Mouse (Mus musculus) hindbrain, embryonic 13.5 days (tissue): ENCODE data around the gene Cdk18. TPM values are rescaled to one million over a fixed set of nuclear protein-coding genes. Genes with fewer than 3 reads are reported as not detected.

ENCODE experiments used
- ATAC-seq: fragments of 200-750 bp; cut with Nextera tagmentation; 2 replicates; pipeline ENCODE4 v1.8.0; 2017; ENCODE audit warnings: moderate TSS enrichment; ENCODE audit not compliant: low FRiP score
- H3K27ac ChIP-seq: fragments of 300-500 bp; sonication (generic); 2 replicates; pipeline ENCODE4 v1.5.1; 2015; ENCODE audit warnings: inconsistent platforms, mild to moderate bottlenecking, moderate library complexity
- H3K27me3 ChIP-seq: fragments of 300-500 bp; sonication (generic); 2 replicates; pipeline ENCODE4 v1.6.1; 2015; ENCODE audit warnings: mild to moderate bottlenecking, inconsistent platforms
- H3K36me3 ChIP-seq: fragments of 300-500 bp; sonication (generic); 2 replicates; pipeline ENCODE4 v1.6.1; 2015; ENCODE audit warnings: mild to moderate bottlenecking, inconsistent platforms
- H3K4me1 ChIP-seq: fragments of 300-500 bp; sonication (generic); replicated peaks from 2 replicates; pipeline ENCODE4 v1.6.1; 2015; ENCODE audit warnings: inconsistent platforms
- H3K4me2 ChIP-seq: fragments of 300-500 bp; sonication (generic); 2 replicates; pipeline ENCODE4 v1.6.1; 2015; ENCODE audit warnings: inconsistent platforms, mild to moderate bottlenecking, moderate library complexity
- H3K4me3 ChIP-seq: fragments of 300-500 bp; sonication (generic); 2 replicates; pipeline ENCODE4 v1.5.1; 2015; ENCODE audit warnings: mild to moderate bottlenecking, inconsistent platforms
- H3K9ac ChIP-seq: fragments of 300-500 bp; sonication (generic); 2 replicates; pipeline ENCODE4 v1.6.1; 2015; ENCODE audit warnings: mild to moderate bottlenecking, inconsistent platforms
- H3K9me3 ChIP-seq: fragments of 300-500 bp; sonication (generic); 2 replicates; pipeline ENCODE4 v1.6.1; 2016; ENCODE audit warnings: inconsistent platforms
- WGBS: fragments of 180-500 bp; shearing (Covaris S2); methylation state at CpG from one replicate; pipeline ENCODE4 v1.1.7; 2015; 5-methylcytosine and 5-hydroxymethylcytosine counted together
- polyA plus RNA-seq: library from polyadenylated mRNA; unstranded; fragments of >200 nt; fragmentation: Nextera tagmentation; extraction: Ambion mirVana; gene quantifications from 2 replicates; pipeline ENCODE4 v1.2.1, GENCODE M21; 2015

The Cdk18 gene
- polyA plus RNA-seq, 1 experiment from 2014 or later, result 0.32 TPM

DNA sequence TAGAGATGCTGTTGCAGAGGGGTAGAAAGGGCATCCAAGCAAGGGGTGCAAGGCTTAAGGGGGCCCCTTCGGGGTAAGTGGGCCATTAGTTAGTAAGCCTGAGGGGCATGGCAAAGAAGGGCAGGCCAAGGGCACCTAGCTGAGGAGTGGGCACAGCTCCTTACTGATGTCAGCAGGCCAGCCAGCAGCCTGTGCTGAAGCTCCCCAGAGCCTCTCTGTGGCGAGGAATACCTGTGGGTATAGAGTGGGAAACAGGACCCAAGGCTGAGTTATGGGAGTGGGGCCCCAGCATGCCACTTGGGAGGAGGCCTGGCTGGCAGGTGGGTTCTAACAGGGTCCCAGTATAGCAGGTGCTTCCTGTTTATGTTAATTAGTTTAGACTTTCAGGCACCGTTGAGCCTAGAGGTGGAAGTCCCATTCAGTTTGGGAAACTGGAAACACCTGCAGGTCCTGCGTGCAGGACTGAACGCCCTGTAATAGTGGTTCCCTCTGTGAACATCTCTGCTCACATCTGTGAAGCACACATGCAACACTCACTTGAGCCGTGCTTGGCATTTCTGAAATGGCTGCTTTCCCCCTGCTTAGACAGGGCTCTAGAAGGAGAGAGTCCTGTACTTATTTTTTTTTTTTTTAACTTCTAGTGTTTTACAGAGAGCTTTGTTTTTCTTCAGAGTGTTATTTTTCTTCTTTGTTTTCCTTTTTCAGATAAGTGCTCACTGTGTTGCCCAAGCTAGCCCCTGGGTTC is 37.4 kb downstream of the Cdk18 start:
- no peak for ATAC-seq
- Histone ChIP-seq H3K9ac (no peak overlapping the region), H3K4me2 (no peak overlapping the region), H3K9me3 (0 out of 2 replicates have a peak, but pooled peaks cover 3% of the 10 kb centered on the region), H3K4me3 (no peak overlapping the region), H3K36me3 (no peaks in the 10 kb centered on the region), H3K4me1 (no peaks in the 10 kb centered on the region), H3K27me3 (0 out of 2 replicates have a peak, but pooled peaks cover 3% of the 10 kb centered on the region), H3K27ac (no peak overlapping the region)
- 88% methylated on average over 6 of the region's 6 CpGs for WGBS

DNA sequence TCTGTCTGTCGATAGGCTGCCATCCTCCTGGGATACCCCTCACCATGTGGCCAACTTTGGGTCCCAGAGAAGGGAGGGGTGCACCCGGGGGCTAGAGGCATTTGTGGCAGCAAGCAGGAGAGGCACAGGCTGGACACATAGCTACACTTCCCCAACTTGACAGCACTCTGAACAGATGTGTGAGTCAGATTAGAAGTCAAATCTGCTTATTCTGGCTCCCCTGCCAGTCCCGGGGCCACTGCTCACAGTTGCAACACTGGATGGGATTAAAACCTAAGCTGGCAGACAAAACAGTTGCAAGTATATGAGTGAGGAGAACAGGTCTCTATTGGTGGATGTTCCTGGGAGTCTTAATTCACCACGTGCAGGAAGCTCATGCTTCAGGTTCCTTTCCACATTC is 39.7 kb downstream of the Cdk18 start:
- Histone ChIP-seq H3K36me3 (no peaks in the 10 kb centered on the region), H3K27ac (no peak overlapping the region), H3K27me3 (0 out of 2 replicates have a peak, but pooled peaks cover 3% of the 10 kb centered on the region), H3K9me3 (0 out of 2 replicates have a peak, but pooled peaks cover 3% of the 10 kb centered on the region), H3K9ac (no peak overlapping the region), H3K4me1 (no peaks in the 10 kb centered on the region), H3K4me2 (no peak overlapping the region), H3K4me3 (no peak overlapping the region)
- no peak for ATAC-seq
- WGBS, result 79% methylated on average over 4 of the region's 4 CpGs

DNA sequence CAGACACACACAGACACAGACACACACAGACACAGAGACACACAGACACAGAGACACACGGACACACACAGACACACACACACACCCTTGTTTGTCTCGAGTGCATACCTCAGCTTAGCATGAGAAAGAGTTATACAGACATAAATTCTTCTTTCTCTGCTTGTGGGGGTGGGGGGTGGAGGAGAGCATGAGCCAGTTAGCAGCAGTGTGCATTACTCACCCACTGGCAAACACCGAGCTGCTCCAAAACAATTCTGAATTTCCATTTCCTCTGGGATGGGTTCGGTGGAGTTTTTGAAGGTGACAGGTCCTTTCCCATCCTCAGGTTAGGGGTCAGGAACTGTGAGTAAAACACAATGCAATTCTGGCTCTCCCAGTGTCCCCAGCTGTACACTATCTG is 40.5 kb downstream of the Cdk18 start:
- Histone ChIP-seq H3K4me2 (no peak overlapping the region), H3K9me3 (0 out of 2 replicates have a peak, but pooled peaks cover 3% of the 10 kb centered on the region), H3K27ac (no peak overlapping the region), H3K9ac (no peak overlapping the region), H3K36me3 (no peaks in the 10 kb centered on the region), H3K27me3 (no peaks in the 10 kb centered on the region), H3K4me1 (no peaks in the 10 kb centered on the region), H3K4me3 (no peak overlapping the region)
- 83% methylated on average over 4 of the region's 4 CpGs for WGBS
- no peak for ATAC-seq

DNA sequence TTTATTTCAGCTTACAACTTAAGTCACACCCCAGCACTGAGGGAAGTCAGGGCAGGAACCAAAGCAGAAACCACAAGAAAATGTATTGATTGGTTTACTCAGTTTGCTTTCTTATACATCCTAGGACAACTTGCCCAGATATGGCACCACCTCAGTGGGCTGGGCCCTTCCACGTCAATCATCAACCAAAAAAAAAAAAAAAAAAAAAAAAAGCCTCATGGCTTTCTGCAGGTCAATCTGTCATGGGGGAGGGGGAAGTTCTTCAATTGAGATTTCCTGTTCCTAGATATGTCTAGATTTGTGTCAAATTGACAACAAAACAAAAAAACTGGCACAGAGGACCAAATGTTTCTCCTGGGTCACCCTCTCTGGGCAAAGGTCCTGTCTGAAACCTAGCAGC is 41.4 kb downstream of the Cdk18 start:
- H3K4me2 ChIP-seq, result no peak overlapping the region
- 77% methylated on average over 1 of the region's 1 CpGs for WGBS
- ATAC-seq, result no peak

DNA sequence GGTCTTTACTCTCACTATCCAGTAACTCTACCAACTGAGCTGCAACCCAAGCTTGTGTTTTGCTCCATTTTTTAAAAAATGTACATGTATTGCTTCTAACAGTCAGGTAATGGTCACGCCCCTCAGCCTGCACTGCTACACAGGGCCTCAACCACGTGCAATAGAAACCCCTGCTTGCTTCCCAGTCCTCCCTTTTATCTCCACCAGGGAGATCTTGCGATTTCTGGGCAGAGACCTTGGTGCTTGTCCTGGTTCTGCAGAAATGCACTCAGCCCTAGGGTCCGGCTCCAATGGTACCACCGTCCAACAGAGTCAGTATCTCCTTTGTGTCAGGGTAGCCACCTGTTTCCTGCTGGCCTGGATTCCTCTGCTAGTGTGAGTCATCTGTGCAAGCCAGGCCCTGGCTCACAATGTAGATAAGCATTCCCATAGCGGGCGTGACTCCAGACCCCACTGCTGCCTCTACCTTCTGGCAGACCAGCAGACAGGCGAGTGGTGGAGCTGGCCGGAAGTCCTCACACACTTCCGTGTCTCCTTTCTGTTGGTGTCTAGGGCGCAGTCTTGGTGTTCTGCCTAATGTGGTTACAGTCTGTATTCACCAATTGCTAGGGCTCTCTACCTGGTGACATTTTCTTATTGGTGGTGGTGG is 44.0 kb downstream of the Cdk18 start:
- Histone ChIP-seq H3K9me3 (no peaks in the 10 kb centered on the region), H3K4me1 (no peaks in the 10 kb centered on the region), H3K36me3 (no peaks in the 10 kb centered on the region), H3K27me3 (no peaks in the 10 kb centered on the region), H3K4me2 (no peak overlapping the region), H3K27ac (no peak overlapping the region), H3K9ac (no peak overlapping the region), H3K4me3 (no peak overlapping the region)
- 88% methylated on average over 11 of the region's 11 CpGs for WGBS
- ATAC-seq, result no peak

More for the DNA sequence above, 41.4 kb downstream of the Cdk18 start:
- Histone ChIP-seq H3K27me3 (no peaks in the 10 kb centered on the region), H3K4me3 (no peak overlapping the region), H3K9me3 (0 out of 2 replicates have a peak, but pooled peaks cover 3% of the 10 kb centered on the region), H3K9ac (no peak overlapping the region), H3K27ac (no peak overlapping the region), H3K4me1 (no peaks in the 10 kb centered on the region), H3K36me3 (no peaks in the 10 kb centered on the region)

DNA sequence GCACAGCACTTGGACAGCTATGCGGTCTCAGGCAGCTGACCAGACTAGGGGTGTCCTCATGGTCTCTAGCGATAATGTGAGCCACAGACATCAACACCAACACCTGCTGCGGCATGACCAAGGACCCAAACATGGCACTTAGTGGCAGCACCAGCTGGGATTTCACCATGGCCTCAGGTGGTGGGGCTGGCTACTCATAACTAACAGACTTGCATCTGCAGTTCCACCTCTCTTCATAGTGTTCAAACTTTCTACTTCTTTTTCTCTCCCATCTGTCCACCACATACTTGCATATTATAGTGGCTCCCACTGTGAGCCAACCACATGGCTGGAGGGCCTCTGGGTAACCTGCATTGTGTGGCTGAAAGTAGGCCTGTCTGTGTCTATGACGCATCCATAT is 46.2 kb downstream of the Cdk18 start:
- Histone ChIP-seq H3K4me3 (no peak overlapping the region), H3K9me3 (no peaks in the 10 kb centered on the region), H3K27ac (no peak overlapping the region), H3K9ac (no peak overlapping the region), H3K4me1 (no peaks in the 10 kb centered on the region), H3K4me2 (no peak overlapping the region), H3K27me3 (no peaks in the 10 kb centered on the region), H3K36me3 (no peaks in the 10 kb centered on the region)
- 91% methylated on average over 4 of the region's 4 CpGs for WGBS
- ATAC-seq, result no peak

DNA sequence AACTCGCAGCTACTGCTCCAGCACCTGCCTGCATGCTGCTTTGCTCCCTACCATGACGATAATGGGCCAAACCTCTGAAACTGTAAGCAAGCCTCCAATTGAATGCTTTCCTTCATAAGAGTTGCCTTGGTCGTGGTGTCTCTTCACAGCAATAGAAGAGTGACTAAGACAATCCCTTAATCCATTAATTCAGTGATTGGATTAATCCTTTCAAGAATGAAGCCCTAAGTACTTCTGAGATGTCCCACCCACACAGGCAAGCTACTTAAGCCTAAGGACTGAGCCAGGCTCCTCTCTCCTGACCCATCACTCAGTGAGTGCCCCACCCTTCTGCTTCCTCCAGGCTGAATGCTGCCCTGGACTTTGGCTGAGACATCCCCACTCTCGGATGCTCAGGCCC is 49.2 kb downstream of the Cdk18 start:
- no peaks in the 10 kb centered on the region for H3K27me3 ChIP-seq
- H3K4me2 ChIP-seq, result no peak overlapping the region
- WGBS, result 80% methylated on average over 4 of the region's 4 CpGs
- H3K9me3 ChIP-seq, result no peaks in the 10 kb centered on the region
- ATAC-seq, result no peak
- H3K9ac ChIP-seq, result no peak overlapping the region
- no peak overlapping the region for H3K4me3 ChIP-seq
- H3K27ac ChIP-seq, result no peak overlapping the region
- H3K36me3 ChIP-seq, result no peaks in the 10 kb centered on the region
- no peaks in the 10 kb centered on the region for H3K4me1 ChIP-seq

DNA sequence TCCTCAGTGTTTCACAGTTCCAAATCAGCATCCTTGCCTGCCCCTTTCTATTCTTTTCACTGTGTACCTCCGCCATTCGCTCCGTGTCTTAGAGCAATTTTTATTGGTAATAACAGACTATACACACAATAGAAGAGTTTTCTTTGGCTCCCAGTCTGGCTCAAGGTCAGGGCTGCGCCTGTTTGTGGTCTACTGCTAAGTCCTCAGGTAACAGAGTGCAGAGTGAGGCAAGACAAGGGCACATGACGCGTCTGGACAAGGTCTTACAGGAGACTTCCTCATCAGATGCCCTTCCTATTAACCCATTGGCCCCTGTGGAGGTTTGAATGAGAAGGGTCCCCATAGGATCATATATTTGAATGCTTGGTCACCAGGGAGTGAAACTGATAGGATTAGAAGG is 49.7 kb downstream of the Cdk18 start:
- no peak for ATAC-seq
- 85% methylated on average over 6 of the region's 6 CpGs for WGBS

DNA sequence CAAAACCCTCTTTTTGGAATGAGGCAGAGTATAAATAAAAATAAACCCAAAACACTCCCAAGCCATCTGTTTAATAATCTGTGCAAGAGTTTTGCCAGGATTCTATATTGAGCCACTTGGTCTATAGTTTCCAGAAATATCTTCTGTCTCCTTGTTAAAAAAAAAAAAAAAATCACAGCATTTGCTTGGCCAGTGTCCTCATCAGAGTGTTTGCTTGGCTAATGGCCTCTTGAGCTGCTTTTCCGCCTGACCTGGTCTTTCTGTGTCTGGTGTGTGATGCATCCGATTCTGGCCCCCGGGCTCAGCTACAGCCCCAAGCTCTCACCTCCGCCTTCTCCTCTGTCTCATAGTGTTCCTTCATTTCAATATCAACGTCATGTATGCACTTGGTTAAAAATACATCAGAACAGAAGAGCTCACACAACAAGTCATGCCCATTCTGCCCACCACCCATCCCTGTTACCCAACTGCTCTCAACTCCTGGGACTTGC is 51.3 kb downstream of the Cdk18 start:
- H3K4me2 ChIP-seq, result no peak overlapping the region

More for the DNA sequence above, 49.7 kb downstream of the Cdk18 start:
- Histone ChIP-seq H3K4me2 (no peak overlapping the region), H3K36me3 (no peaks in the 10 kb centered on the region), H3K9ac (no peak overlapping the region), H3K4me1 (no peaks in the 10 kb centered on the region), H3K27me3 (no peaks in the 10 kb centered on the region), H3K27ac (no peak overlapping the region), H3K4me3 (no peak overlapping the region), H3K9me3 (no peaks in the 10 kb centered on the region)

DNA sequence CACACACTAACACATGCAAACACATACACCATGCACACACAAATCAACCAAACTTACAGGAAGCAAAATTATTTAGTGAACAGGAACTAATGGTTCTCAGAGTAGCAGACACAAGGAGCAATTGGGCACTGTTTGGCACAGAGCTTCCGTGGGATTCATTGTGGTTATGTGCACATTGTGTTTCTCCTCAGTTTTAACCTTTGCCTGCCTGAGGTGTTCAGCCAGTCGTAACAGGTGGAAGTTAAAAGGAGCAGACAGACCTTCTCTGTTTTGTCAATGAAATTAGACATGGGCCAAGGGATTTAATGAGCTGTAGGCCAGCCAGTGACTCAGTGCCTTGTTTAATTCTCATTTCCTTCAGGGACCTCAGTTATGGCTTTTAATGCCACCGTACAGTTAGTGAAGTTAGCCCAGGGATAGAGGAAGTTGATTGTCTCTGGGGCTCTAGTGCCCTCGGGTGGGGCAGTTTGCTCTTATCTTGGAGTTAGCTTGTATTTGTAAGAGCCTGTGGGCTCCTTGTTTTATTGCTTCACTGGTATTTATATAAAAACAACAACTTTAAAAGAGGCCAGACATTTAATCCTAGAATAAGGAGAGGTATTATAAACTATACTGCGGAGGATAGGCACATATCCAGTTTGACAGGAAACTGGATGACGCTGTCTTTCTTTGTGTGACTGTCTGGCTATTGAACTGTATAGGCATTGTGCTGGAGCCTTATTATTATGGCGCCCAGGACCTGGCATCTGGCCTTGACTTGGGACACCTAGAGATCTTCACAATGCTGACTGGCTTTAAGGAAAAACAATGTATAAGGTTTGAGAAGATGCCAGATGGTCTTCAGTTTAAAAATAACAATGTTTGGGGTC is 54.1 kb downstream of the Cdk18 start:
- Histone ChIP-seq H3K27me3 (no peaks in the 10 kb centered on the region), H3K27ac (no peak overlapping the region), H3K4me1 (no peaks in the 10 kb centered on the region), H3K4me3 (no peak overlapping the region), H3K9ac (no peak overlapping the region), H3K9me3 (no peaks in the 10 kb centered on the region), H3K4me2 (no peak overlapping the region), H3K36me3 (no peaks in the 10 kb centered on the region)
- WGBS, result 74% methylated on average over 7 of the region's 7 CpGs
- ATAC-seq, result no peak

More for the DNA sequence above, 51.3 kb downstream of the Cdk18 start:
- Histone ChIP-seq H3K27me3 (no peaks in the 10 kb centered on the region), H3K36me3 (no peaks in the 10 kb centered on the region), H3K4me3 (no peak overlapping the region), H3K9me3 (no peaks in the 10 kb centered on the region), H3K9ac (no peak overlapping the region), H3K4me1 (no peaks in the 10 kb centered on the region), H3K27ac (no peak overlapping the region)
- no peak for ATAC-seq
- WGBS, result 88% methylated on average over 5 of the region's 5 CpGs

DNA sequence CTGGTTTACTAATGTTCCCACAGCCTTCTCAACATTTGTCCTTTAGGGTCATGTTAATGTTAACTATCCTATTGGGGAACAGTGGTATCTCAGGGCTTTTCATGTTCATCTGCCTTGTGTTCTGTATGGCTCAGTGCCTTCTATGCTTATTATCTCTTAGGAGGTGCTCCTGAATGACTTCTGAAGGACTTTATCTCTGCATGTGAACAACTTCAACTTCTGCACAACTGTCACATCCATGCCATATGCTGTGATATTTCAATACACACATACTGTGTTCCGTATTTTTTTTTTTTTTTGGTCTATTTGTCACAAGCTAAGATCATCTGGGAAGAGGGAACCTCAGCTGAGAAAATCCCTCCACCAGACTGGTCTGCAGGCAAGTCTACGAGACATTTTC is 61.1 kb downstream of the Cdk18 start:
- Histone ChIP-seq H3K4me2 (no peak overlapping the region), H3K9me3 (no peaks in the 10 kb centered on the region), H3K4me3 (no peak overlapping the region), H3K9ac (no peak overlapping the region), H3K36me3 (no peaks in the 10 kb centered on the region), H3K27me3 (no peaks in the 10 kb centered on the region), H3K4me1 (no peaks in the 10 kb centered on the region), H3K27ac (no peak overlapping the region)
- no peak for ATAC-seq
- 90% methylated on average over 2 of the region's 2 CpGs for WGBS

DNA sequence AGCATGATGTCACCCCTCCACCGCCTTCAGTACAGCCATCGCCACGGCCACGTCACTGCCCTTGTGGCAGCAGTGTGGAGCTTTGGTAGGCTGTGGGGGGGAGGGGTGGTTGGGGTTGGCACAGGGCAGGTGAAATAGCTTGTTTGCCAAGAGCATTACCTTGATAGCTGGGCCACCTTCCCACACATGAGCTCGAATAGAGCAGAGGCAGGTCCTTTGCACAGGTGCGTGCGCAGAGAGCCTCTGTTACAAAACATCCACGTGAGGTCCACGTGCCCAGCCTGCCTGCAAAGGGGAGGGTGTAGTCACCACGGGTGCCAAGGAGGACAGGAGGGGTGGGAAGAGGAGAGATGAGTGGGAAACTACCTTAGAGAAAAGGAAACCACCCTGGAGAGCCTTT is 63.9 kb downstream of the Cdk18 start:
- no peak for ATAC-seq

More for the DNA sequence above, 63.9 kb downstream of the Cdk18 start:
- H3K27ac ChIP-seq, result no peak overlapping the region
- no peaks in the 10 kb centered on the region for H3K4me1 ChIP-seq
- no peaks in the 10 kb centered on the region for H3K9me3 ChIP-seq
- 86% methylated on average over 10 of the region's 10 CpGs for WGBS
- no peaks in the 10 kb centered on the region for H3K36me3 ChIP-seq
- no peak overlapping the region for H3K9ac ChIP-seq
- H3K4me3 ChIP-seq, result no peak overlapping the region
- no peak overlapping the region for H3K4me2 ChIP-seq
- peaks cover 4% of the 10 kb centered on the region for H3K27me3 ChIP-seq
